Mouse (Mus musculus): ENCODE results near the gene Olfml2a. TPM values are rescaled to one million over a fixed set of nuclear protein-coding genes. Genes with fewer than 3 reads are reported as not detected.
A peak's percentile ranks its signal among the peaks of the same experiment; 100 is the strongest.
"Not testable (repeated sequence)": the region's sequence is repeated elsewhere in the genome, so short reads cannot be mapped to it uniquely, and the experiment has no call there.

Olfml2a gene
- polyA plus RNA-seq, 1 experiment from 2014 or later: 4.9 TPM

GRCm38 (mm10) chr2:39006149-39006730, 74.5 kb downstream of the Olfml2a start:
- peaks cover 54% of the 10 kb centered on the region for H3K4me1 ChIP-seq
- H3K9ac ChIP-seq: no peak overlapping the region

GRCm38 (mm10) chr2:39007865-39008264, 76.1 kb downstream of the Olfml2a start:
- peaks cover 14% of the 10 kb centered on the region for H3K36me3 ChIP-seq
- H3K9ac ChIP-seq: peak overlapping the region; percentile 94
- no peaks in the 10 kb centered on the region for H3K27me3 ChIP-seq
- peak; percentile 89 for ATAC-seq (ENCODE audit: low FRiP score)
- H3K9me3 ChIP-seq (replicated peaks): no peaks in the 10 kb centered on the region
- H3K27ac ChIP-seq: peak overlapping the region; percentile 91
- WGBS: under 1% methylated on average over 43 of the region's 44 CpGs
- H3K4me2 ChIP-seq (replicated peaks): peak overlapping the region; percentile 86
- H3K4me3 ChIP-seq: peak overlapping the region; percentile 89
- H3K4me1 ChIP-seq: peaks cover 50% of the 10 kb centered on the region

More at GRCm38 (mm10) chr2:39006149-39006730, 74.5 kb downstream of the Olfml2a start:
- Histone ChIP-seq H3K27me3 (no peaks in the 10 kb centered on the region), H3K36me3 (peaks cover 24% of the 10 kb centered on the region), H3K27ac (no peak overlapping the region), H3K4me2 (replicated peaks) (peak overlapping the region; percentile 81), H3K9me3 (replicated peaks) (no peaks in the 10 kb centered on the region), H3K4me3 (peak overlapping the region; percentile 76)
- ATAC-seq (ENCODE audit: low FRiP score): no peak
- 91% methylated on average over 14 of the region's 14 CpGs for WGBS

- under 1% methylated on average over 25 of the region's 25 CpGs for WGBS
- H3K4me2 ChIP-seq (replicated peaks): peak overlapping the region; percentile 86
Observed at GRCm38 (mm10) chr2:39008350-39008851, 76.6 kb downstream of the Olfml2a start.

GRCm38 (mm10) chr2:39008954-39009365, 77.2 kb downstream of the Olfml2a start:
- Histone ChIP-seq H3K36me3 (peaks cover 17% of the 10 kb centered on the region; the same call in 1 of the 2 replicates), H3K9ac (peak overlapping the region; percentile 94), H3K4me1 (peaks cover 39% of the 10 kb centered on the region), H3K27ac (0 out of 2 replicates have a peak overlapping the region, but pooled peaks have one; percentile 91), H3K4me2 (replicated peaks) (peak overlapping the region; percentile 86), H3K4me3 (peak overlapping the region; percentile 89), H3K27me3 (no peaks in the 10 kb centered on the region), H3K9me3 (replicated peaks) (no peaks in the 10 kb centered on the region)
- ATAC-seq (ENCODE audit: low FRiP score): no peak
- whole genome bisulfite sequencing: 40% methylated on average over 3 of the region's 3 CpGs

More at GRCm38 (mm10) chr2:39008350-39008851, 76.6 kb downstream of the Olfml2a start:
- ATAC-seq (ENCODE audit: low FRiP score): peak; percentile 60
- Histone ChIP-seq H3K27me3 (no peaks in the 10 kb centered on the region), H3K36me3 (peaks cover 14% of the 10 kb centered on the region), H3K4me1 (peaks cover 45% of the 10 kb centered on the region), H3K9ac (peak overlapping the region; percentile 94), H3K4me3 (peak overlapping the region; percentile 89), H3K9me3 (replicated peaks) (no peaks in the 10 kb centered on the region), H3K27ac (peak overlapping the region; percentile 91)

GRCm38 (mm10) chr2:39010144-39010543, 78.4 kb downstream of the Olfml2a start:
- not testable (repeated sequence) for H3K4me3 ChIP-seq; H3K9me3 ChIP-seq (replicated peaks); ATAC-seq (ENCODE audit: low FRiP score); H3K9ac ChIP-seq; H3K27ac ChIP-seq; H3K4me2 ChIP-seq (replicated peaks); H3K27me3 ChIP-seq
- WGBS: 94% methylated on average over 5 of the region's 5 CpGs
- Histone ChIP-seq H3K36me3 (peaks cover 28% of the 10 kb centered on the region), H3K4me1 (peaks cover 35% of the 10 kb centered on the region)

- Histone ChIP-seq H3K9ac (no peak overlapping the region), H3K27me3 (no peaks in the 10 kb centered on the region), H3K9me3 (replicated peaks) (no peaks in the 10 kb centered on the region), H3K4me3 (no peak overlapping the region), H3K4me2 (replicated peaks) (no peak overlapping the region), H3K36me3 (peaks cover 38% of the 10 kb centered on the region), H3K27ac (no peak overlapping the region), H3K4me1 (peaks cover 29% of the 10 kb centered on the region)
- ATAC-seq (ENCODE audit: low FRiP score): no peak
Observed at GRCm38 (mm10) chr2:39011264-39011663, 79.5 kb downstream of the Olfml2a start.

- no peaks in the 10 kb centered on the region for H3K9me3 ChIP-seq (replicated peaks)
- H3K9ac ChIP-seq: no peak overlapping the region
- WGBS: 86% methylated on average over 3 of the region's 3 CpGs
Observed at GRCm38 (mm10) chr2:39011971-39012370, 80.2 kb downstream of the Olfml2a start.

GRCm38 (mm10) chr2:39012768-39013279, 81.0 kb downstream of the Olfml2a start:
- Histone ChIP-seq H3K36me3 (peaks cover 43% of the 10 kb centered on the region), H3K4me3 (no peak overlapping the region), H3K4me1 (peaks cover 20% of the 10 kb centered on the region), H3K9me3 (replicated peaks) (no peaks in the 10 kb centered on the region), H3K9ac (no peak overlapping the region), H3K4me2 (replicated peaks) (no peak overlapping the region), H3K27ac (no peak overlapping the region), H3K27me3 (no peaks in the 10 kb centered on the region)
- no peak for ATAC-seq (ENCODE audit: low FRiP score)
- WGBS: 89% methylated on average over 7 of the region's 7 CpGs

More at GRCm38 (mm10) chr2:39011971-39012370, 80.2 kb downstream of the Olfml2a start:
- Histone ChIP-seq H3K36me3 (peaks cover 43% of the 10 kb centered on the region), H3K4me1 (peaks cover 24% of the 10 kb centered on the region), H3K4me3 (no peak overlapping the region), H3K27ac (no peak overlapping the region), H3K27me3 (no peaks in the 10 kb centered on the region), H3K4me2 (replicated peaks) (no peak overlapping the region)
- no peak for ATAC-seq (ENCODE audit: low FRiP score)

Other genes starting within 250 kb of the Olfml2a start
- gene Nr5a1, start 217.4 kb upstream of the Olfml2a start, polyA plus RNA-seq (2016; fragmentation: Nextera tagmentation; extraction: Ambion mirVana): 0.08 and 0.12 TPM in 2 replicates
- gene Nr6a1, start 4.3 kb upstream of the Olfml2a start, polyA plus RNA-seq (2016; fragmentation: Nextera tagmentation; extraction: Ambion mirVana): 3.1 and 3.8 TPM in 2 replicates
- 2.1 and 2.2 TPM in 2 replicates for gene Wdr38, start 65.5 kb downstream of the Olfml2a start, polyA plus RNA-seq (2016; fragmentation: Nextera tagmentation; extraction: Ambion mirVana)
- 127 and 129 TPM in 2 replicates for gene Arpc5l, start 73.4 kb downstream of the Olfml2a start, polyA plus RNA-seq (2016; fragmentation: Nextera tagmentation; extraction: Ambion mirVana)
- gene Rpl35, start 73.6 kb downstream of the Olfml2a start, polyA plus RNA-seq (2016; fragmentation: Nextera tagmentation; extraction: Ambion mirVana): 899 and 939 TPM in 2 replicates
- gene Golga1, start 133.6 kb downstream of the Olfml2a start, polyA plus RNA-seq (2016; fragmentation: Nextera tagmentation; extraction: Ambion mirVana): 35.1 and 39.0 TPM in 2 replicates

Measured in hindbrain, embryonic 12.5 days (tissue).